Mouse (Mus musculus) neural tube, embryonic 15.5 days (tissue): ENCODE data around the gene Bloc1s4. TPM values are rescaled to one million over a fixed set of nuclear protein-coding genes. Genes with fewer than 3 reads are reported as not detected.

ENCODE experiments used
- ATAC-seq: fragments of 200-750 bp; cut with Nextera tagmentation; 2 replicates; pipeline ENCODE4 v1.8.0; 2017; ENCODE audit warnings: mild to moderate bottlenecking, moderate TSS enrichment, moderate library complexity; ENCODE audit not compliant: low FRiP score
- H3K27ac ChIP-seq: fragments of 300-500 bp; sonication (generic); replicated peaks from 2 replicates; pipeline ENCODE4 v1.5.1; 2015; ENCODE audit warnings: mild to moderate bottlenecking, inconsistent platforms
- H3K27me3 ChIP-seq: fragments of 300-500 bp; sonication (generic); replicated peaks from 2 replicates; pipeline ENCODE4 v1.6.1; 2015; ENCODE audit warnings: inconsistent platforms
- H3K36me3 ChIP-seq: fragments of 300-500 bp; sonication (generic); 2 replicates; pipeline ENCODE4 v1.6.1; 2015; ENCODE audit warnings: inconsistent platforms
- H3K4me1 ChIP-seq: fragments of 300-500 bp; sonication (generic); 2 replicates; pipeline ENCODE4 v1.6.1; 2015; ENCODE audit warnings: inconsistent platforms
- H3K4me2 ChIP-seq: fragments of 300-500 bp; sonication (generic); 2 replicates; pipeline ENCODE4 v1.6.1; 2015; ENCODE audit warnings: inconsistent platforms, mild to moderate bottlenecking, moderate library complexity
- H3K4me3 ChIP-seq: fragments of 300-500 bp; sonication (generic); replicated peaks from 2 replicates; pipeline ENCODE4 v1.5.1; 2015; ENCODE audit warnings: mild to moderate bottlenecking, inconsistent platforms
- H3K9ac ChIP-seq: fragments of 300-500 bp; sonication (generic); replicated peaks from 2 replicates; pipeline ENCODE4 v1.6.1; 2015; ENCODE audit warnings: mild to moderate bottlenecking, inconsistent platforms
- H3K9me3 ChIP-seq: fragments of 300-500 bp; sonication (generic); replicated peaks from 2 replicates; pipeline ENCODE4 v1.6.1; 2016; ENCODE audit warnings: inconsistent platforms
- WGBS: fragments of 180-500 bp; shearing (Covaris S2); methylation state at CpG from one replicate; pipeline ENCODE4 v1.1.7; 2015; ENCODE audit warnings: mixed read lengths; 5-methylcytosine and 5-hydroxymethylcytosine counted together
- polyA plus RNA-seq: library from polyadenylated mRNA; unstranded; fragments of >200 nt; fragmentation: Nextera tagmentation; extraction: Ambion mirVana; gene quantifications from 2 replicates; pipeline ENCODE4 v1.2.1, GENCODE M21; 2015

Bloc1s4 gene
- polyA plus RNA-seq, 1 experiment from 2014 or later: 30.0 TPM

DNA sequence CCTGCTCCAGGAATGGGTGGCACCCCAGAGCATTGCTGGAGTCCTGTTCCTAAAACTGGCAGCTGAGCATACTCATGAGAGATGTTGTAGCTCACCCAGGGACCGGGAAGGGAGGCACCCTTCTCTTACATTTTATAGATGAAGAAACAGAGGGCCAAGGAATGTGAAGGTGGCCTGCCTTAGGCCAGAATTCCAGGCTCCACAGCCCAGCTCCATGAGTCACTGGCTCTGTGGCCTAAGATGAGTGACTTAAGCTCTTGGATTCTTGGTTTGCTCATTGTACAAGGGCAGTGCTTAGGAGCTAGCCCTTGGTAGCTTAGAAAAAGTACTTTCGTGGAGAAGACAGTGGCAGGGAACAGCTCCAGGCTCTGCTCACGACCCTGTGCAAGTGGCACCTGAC is 33.6 kb downstream of the Bloc1s4 start:
- Histone ChIP-seq H3K4me2 (no peak overlapping the region), H3K4me1 (peaks cover 11% of the 10 kb centered on the region), H3K27ac (no peak overlapping the region), H3K9ac (no peak overlapping the region), H3K27me3 (no peaks in the 10 kb centered on the region), H3K9me3 (no peaks in the 10 kb centered on the region), H3K36me3 (no peaks in the 10 kb centered on the region), H3K4me3 (no peak overlapping the region)
- 82% methylated on average over 3 of the region's 3 CpGs for WGBS
- ATAC-seq: no peak

GRCm38 (mm10) chr5:36713693-36714092 is 34.8 kb downstream of the Bloc1s4 start:
- WGBS: 94% methylated on average over 6 of the region's 6 CpGs
- no peak for ATAC-seq
- Histone ChIP-seq H3K9ac (no peak overlapping the region), H3K27me3 (no peaks in the 10 kb centered on the region), H3K4me3 (no peak overlapping the region), H3K4me2 (no peak overlapping the region), H3K36me3 (no peaks in the 10 kb centered on the region), H3K9me3 (no peaks in the 10 kb centered on the region), H3K27ac (no peak overlapping the region), H3K4me1 (peaks cover 11% of the 10 kb centered on the region)

- H3K4me2 ChIP-seq: peak overlapping the region; percentile 58
- H3K4me1 ChIP-seq: peaks cover 11% of the 10 kb centered on the region
- H3K4me3 ChIP-seq: peak overlapping the region; percentile 20
- no peak overlapping the region for H3K27ac ChIP-seq
- H3K9me3 ChIP-seq: no peaks in the 10 kb centered on the region
- no peaks in the 10 kb centered on the region for H3K36me3 ChIP-seq
- ATAC-seq: peak; percentile 53; the same call in 1 of the 2 replicates
- H3K9ac ChIP-seq: 0 out of 2 replicates have a peak overlapping the region, but pooled peaks have one; percentile 28
- 12% methylated on average over 31 of the region's 31 CpGs for WGBS
- no peaks in the 10 kb centered on the region for H3K27me3 ChIP-seq
Measured at GRCm38 (mm10) chr5:36712553-36713534, 35.6 kb downstream of the Bloc1s4 start.

- 44% methylated on average over 5 of the region's 5 CpGs for WGBS
- Histone ChIP-seq H3K27ac (no peak overlapping the region), H3K9me3 (no peaks in the 10 kb centered on the region), H3K4me2 (no peak overlapping the region), H3K4me3 (no peak overlapping the region), H3K36me3 (no peaks in the 10 kb centered on the region), H3K9ac (no peak overlapping the region), H3K27me3 (no peaks in the 10 kb centered on the region), H3K4me1 (peaks cover 11% of the 10 kb centered on the region)
- ATAC-seq: no peak
Measured at GRCm38 (mm10) chr5:36711863-36712262, 36.6 kb downstream of the Bloc1s4 start.

DNA sequence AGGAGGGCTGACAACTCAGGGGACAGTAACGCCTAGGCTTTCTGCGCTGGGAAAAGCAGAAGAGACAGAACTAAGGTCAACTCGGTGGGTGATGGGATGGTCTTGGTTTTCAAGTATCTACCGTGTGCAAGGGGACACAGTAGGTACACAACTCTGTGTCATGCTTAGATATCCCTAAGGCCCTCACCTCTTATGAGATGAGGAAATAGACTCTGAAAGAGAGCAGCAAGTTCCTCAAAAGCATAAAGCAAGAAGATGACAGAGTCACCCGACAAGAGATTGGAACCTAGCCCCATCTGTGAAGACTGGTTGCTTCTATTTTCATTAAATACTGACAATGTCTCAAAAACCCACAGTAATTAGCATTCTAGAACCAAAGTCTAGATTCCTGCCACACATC is 42.7 kb downstream of the Bloc1s4 start:
- WGBS: 79% methylated on average over 5 of the region's 5 CpGs
- no peak for ATAC-seq
- no peaks in the 10 kb centered on the region for H3K36me3 ChIP-seq

GRCm38 (mm10) chr5:36705390-36705789 is 43.1 kb downstream of the Bloc1s4 start:
- Histone ChIP-seq H3K27ac (no peak overlapping the region), H3K4me1 (no peaks in the 10 kb centered on the region), H3K36me3 (no peaks in the 10 kb centered on the region), H3K4me2 (no peak overlapping the region), H3K4me3 (no peak overlapping the region), H3K27me3 (no peaks in the 10 kb centered on the region), H3K9me3 (no peaks in the 10 kb centered on the region), H3K9ac (no peak overlapping the region)
- ATAC-seq: no peak
- WGBS: 77% methylated on average over 5 of the region's 5 CpGs

More for the DNA sequence above, 42.7 kb downstream of the Bloc1s4 start:
- Histone ChIP-seq H3K4me3 (no peak overlapping the region), H3K4me1 (no peaks in the 10 kb centered on the region), H3K4me2 (no peak overlapping the region), H3K27ac (no peak overlapping the region), H3K27me3 (no peaks in the 10 kb centered on the region), H3K9ac (no peak overlapping the region), H3K9me3 (no peaks in the 10 kb centered on the region)

DNA sequence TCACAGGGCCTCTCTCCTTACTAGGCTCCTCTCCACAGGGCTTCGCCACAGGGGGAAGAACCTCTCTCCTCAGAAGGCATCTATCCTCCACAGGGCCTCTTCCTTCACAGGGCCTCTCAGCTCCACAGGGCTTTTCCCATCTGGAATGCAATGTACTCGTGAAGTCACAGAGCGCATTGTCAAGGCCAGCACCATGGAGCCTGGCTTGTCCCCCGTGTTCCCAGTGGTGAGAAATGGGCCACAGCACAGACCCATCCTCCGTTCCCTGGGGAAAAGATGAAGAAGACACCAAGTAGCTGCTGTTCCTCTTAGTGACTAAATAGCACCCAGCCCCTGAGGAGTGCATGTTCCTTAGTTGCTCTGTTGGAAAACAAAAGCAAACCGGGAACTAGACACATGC is 43.8 kb downstream of the Bloc1s4 start:
- Histone ChIP-seq H3K36me3 (no peaks in the 10 kb centered on the region), H3K4me3 (no peak overlapping the region), H3K27ac (no peak overlapping the region), H3K4me2 (no peak overlapping the region), H3K9ac (no peak overlapping the region), H3K27me3 (no peaks in the 10 kb centered on the region), H3K4me1 (no peaks in the 10 kb centered on the region), H3K9me3 (no peaks in the 10 kb centered on the region)
- WGBS: 75% methylated on average over 6 of the region's 6 CpGs
- ATAC-seq: no peak

GRCm38 (mm10) chr5:36700939-36701620 is 47.4 kb downstream of the Bloc1s4 start:
- H3K4me2 ChIP-seq: no peak overlapping the region
- peaks cover 6% of the 10 kb centered on the region for H3K4me1 ChIP-seq
- H3K9ac ChIP-seq: no peak overlapping the region
- no peak overlapping the region for H3K4me3 ChIP-seq
- H3K9me3 ChIP-seq: no peaks in the 10 kb centered on the region
- WGBS: 81% methylated on average over 6 of the region's 6 CpGs
- ATAC-seq: no peak
- H3K27ac ChIP-seq: no peak overlapping the region
- no peaks in the 10 kb centered on the region for H3K36me3 ChIP-seq
- H3K27me3 ChIP-seq: no peaks in the 10 kb centered on the region

DNA sequence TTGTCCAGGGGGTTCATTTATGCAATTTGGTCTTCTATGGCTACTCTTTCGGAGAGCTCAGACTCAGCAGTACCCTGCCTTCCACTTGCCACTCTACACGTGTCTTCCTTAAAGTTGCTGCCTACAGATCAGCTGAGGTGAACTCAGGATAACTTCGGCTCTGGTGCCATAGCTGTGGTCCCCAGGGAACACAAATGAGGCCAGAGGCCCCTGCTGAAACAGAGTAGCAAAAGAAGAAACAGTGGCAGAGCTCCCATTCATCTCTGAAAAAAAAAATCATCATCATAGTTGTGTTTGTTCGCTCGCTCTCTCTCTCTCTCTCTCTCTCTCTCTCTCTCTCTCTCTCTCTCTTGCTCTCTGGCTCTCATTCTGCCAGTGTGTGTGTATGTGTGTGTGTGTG is 49.8 kb downstream of the Bloc1s4 start:
- 78% methylated on average over 5 of the region's 5 CpGs for WGBS
- Histone ChIP-seq H3K9ac (no peak overlapping the region), H3K4me1 (peaks cover 14% of the 10 kb centered on the region), H3K27me3 (no peaks in the 10 kb centered on the region), H3K27ac (no peak overlapping the region), H3K9me3 (no peaks in the 10 kb centered on the region), H3K4me3 (no peak overlapping the region), H3K4me2 (no peak overlapping the region), H3K36me3 (no peaks in the 10 kb centered on the region)
- no peak for ATAC-seq

GRCm38 (mm10) chr5:36698067-36698670 is 50.3 kb downstream of the Bloc1s4 start:
- H3K9me3 ChIP-seq: no peaks in the 10 kb centered on the region
- no peak for ATAC-seq
- H3K27ac ChIP-seq: no peak overlapping the region
- H3K27me3 ChIP-seq: no peaks in the 10 kb centered on the region
- H3K9ac ChIP-seq: no peak overlapping the region
- no peak overlapping the region for H3K4me2 ChIP-seq
- H3K4me3 ChIP-seq: no peak overlapping the region
- no peaks in the 10 kb centered on the region for H3K36me3 ChIP-seq
- peaks cover 19% of the 10 kb centered on the region for H3K4me1 ChIP-seq
- 81% methylated on average over 7 of the region's 7 CpGs for WGBS
